Mouse (Mus musculus): Measurements from ENCODE around the gene Utp3. TPM values are rescaled to one million over a fixed set of nuclear protein-coding genes. Genes with fewer than 3 reads are reported as not detected.

Gene Utp3
- total RNA-seq, 1 experiment from 2014 or later: 73.0 TPM

DNA sequence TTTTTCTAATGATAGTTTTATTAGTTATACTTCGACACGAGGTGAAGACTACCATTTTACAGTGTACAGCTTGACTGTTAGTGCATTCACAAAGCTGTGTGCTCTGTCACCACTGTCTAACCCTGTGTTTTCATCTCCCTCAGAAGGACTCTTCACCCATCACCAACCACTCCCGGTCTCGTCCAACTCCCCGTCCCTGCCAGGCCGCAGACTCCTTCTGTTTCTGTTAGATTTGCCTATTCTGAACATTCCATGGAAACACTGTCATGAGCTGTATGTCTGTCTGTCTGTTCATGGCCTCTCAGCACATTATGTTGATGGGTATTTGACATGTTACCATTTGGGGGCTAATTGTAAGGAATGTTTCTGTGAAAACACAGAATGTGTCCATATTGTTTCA, 44.7 kb downstream of the Utp3 start:
- no peak for ATAC-seq (replicated peaks; ENCODE audit: insufficient number of reproducible peaks, low FRiP score, low TSS enrichment, poor library complexity, severe bottlenecking)

DNA sequence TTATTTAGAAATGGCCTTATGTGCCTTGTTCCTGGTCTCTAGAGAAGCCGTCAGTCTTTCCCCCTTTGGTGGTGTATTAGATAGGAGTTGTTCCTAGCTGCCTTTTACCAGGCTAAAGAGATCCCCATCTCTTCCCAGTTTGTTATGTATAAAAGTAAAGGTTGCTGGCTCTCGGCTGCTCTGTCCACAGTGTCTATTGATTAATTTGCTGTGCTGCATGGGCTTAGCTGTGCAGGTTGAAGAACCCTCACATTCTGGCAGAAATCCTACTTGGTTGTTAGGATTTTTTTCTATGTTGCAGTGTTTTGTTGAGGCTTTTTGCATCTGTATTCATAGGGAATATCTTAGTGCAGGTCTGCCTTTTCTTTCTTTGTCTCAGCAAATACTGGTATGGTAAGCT, 47.8 kb downstream of the Utp3 start:
- no peak for ATAC-seq (replicated peaks; ENCODE audit: insufficient number of reproducible peaks, low FRiP score, low TSS enrichment, poor library complexity, severe bottlenecking)

DNA sequence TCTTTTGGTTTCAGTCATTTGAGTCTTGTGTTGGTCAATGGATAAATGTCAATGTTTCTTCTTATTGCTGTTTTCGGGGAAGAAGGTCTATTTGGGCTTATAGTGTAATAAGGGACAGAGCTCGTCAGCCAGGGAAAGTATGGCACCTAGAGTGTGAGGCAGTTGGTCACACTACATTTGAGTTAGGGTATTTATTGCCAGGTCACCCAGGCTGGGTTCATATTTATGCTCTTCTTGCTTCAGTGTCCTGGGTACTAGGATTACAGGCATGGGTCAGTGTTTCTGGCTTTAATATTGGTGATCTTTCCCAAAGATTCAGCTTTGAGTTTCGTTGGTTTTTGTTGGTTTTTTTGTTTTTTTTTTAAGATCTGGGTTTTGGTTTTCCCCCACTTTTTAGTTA, 48.5 kb downstream of the Utp3 start:
- no peak for ATAC-seq (replicated peaks; ENCODE audit: insufficient number of reproducible peaks, low FRiP score, low TSS enrichment, poor library complexity, severe bottlenecking)

DNA sequence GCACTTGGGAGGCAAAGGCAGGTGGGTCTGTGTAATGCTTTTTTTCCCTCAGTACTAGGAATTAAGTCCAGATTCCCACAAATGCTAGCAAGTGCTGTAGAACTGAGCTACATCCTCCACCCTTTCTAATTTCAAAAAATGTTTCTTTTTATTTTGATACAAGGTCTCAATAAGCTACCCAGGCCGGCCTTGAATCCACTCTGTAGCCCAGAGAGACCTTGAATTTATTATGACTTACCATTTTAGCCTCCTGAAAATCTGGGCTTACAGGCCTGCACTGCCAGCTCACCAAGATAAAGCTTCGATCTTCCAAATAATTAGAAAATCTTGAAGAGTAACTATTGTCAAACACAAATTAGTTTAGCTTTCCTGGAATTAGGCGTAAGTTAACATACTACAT, 49.8 kb downstream of the Utp3 start:
- no peak for ATAC-seq (replicated peaks; ENCODE audit: insufficient number of reproducible peaks, low FRiP score, low TSS enrichment, poor library complexity, severe bottlenecking)

DNA sequence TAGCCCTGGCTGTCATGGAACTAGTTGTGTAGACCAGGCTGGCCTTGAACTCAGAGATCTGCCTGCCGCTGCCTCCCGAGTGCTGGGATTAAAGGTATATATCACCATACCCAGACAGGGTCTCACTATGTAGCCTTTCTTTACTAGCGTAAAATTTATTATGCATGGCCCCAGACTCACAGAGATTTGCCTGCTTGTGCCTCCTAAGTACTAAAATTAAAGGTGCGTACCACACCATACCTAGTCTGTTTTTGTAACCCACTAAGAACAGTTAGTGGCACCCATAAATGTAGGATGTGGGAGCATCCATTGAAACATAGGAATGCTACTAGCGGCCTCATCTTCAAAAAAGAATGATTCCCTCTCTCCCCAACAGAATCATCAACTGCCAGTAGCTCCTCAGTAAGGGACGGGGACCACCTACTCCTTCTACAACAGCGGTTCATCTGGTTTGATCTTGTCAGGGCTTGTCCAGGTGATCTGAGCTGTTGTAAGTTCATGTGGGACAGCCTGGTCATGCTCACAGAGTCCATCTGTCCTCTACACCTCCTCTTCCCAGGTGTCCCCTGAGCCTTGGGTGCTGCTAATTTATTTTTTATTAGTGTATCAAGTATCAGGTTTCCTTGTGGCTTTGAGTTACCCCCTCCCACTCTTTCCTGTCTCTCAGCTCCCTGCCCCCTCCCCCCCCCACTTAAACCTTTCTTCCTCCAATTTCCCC, 50.5 kb downstream of the Utp3 start:
- no peak for ATAC-seq (replicated peaks; ENCODE audit: insufficient number of reproducible peaks, low FRiP score, low TSS enrichment, poor library complexity, severe bottlenecking)

Other genes starting within 250 kb of the Utp3 start
- not detected in 3 replicates for gene Prol1, start 237.2 kb upstream of the Utp3 start, total RNA-seq (2017)
- gene Amtn, start 178.4 kb upstream of the Utp3 start, total RNA-seq (2017): not detected in 3 replicates
- gene Ambn, start 98.5 kb upstream of the Utp3 start, total RNA-seq (2017): not detected in 3 replicates
- gene Enam, start 66.5 kb upstream of the Utp3 start, total RNA-seq (2017): not detected in 3 replicates
- 227 to 282 TPM (median 255 TPM) in 3 replicates for gene Jchain, start 26.6 kb upstream of the Utp3 start, total RNA-seq (2017)
- gene Rufy3, start 10.6 kb downstream of the Utp3 start, total RNA-seq (2017): 27.2 to 35.3 TPM (median 32.9 TPM) in 3 replicates
- gene Grsf1, start 121.7 kb downstream of the Utp3 start, total RNA-seq (2017): 64.2 to 83.6 TPM (median 72.0 TPM) in 3 replicates
- 12.2 to 18.6 TPM (median 16.3 TPM) in 3 replicates for gene Mob1b, start 166.4 kb downstream of the Utp3 start, total RNA-seq (2017)
- gene Dck, start 210.5 kb downstream of the Utp3 start, total RNA-seq (2017): 18.0 to 19.1 TPM (median 18.9 TPM) in 3 replicates

Measured in monocyte, adult 5-6 weeks (primary cell).